Mouse (Mus musculus) E14TG2a.4 (cell line): ENCODE results near the gene Ino80.

Experiments
- CTCF ChIP-seq: conservative IDR thresholded peaks from 2 replicates; pipeline ENCODE4 v1.5.1; 2014; ENCODE audit warnings: low read length
- NANOG ChIP-seq: IDR thresholded peaks from 2 replicates; pipeline ENCODE4 v1.6.1; 2014; ENCODE audit warnings: borderline replicate concordance, low read length, mixed read lengths
- POU5F1 ChIP-seq: IDR thresholded peaks from 2 replicates; pipeline ENCODE4 v1.6.1; 2014; ENCODE audit warnings: low read length, borderline replicate concordance

- TF ChIP-seq CTCF, result no peak
- no peak for TF ChIP-seq POU5F1
- TF ChIP-seq NANOG, result no peak
Measured at GRCm38 (mm10) chr2:119370116-119370515, 107.4 kb downstream of the Ino80 start.
